Mouse (Mus musculus) limb, embryonic 11.5 days (tissue): ENCODE data around the gene Col4a3. TPM values are rescaled to one million over a fixed set of nuclear protein-coding genes. Genes with fewer than 3 reads are reported as not detected.

ENCODE experiments used
- ATAC-seq: fragments of 200-750 bp; cut with Nextera tagmentation; 2 replicates; pipeline ENCODE4 v1.8.0; 2017; ENCODE audit warnings: low read depth; ENCODE audit not compliant: insufficient number of reproducible peaks, low FRiP score, low TSS enrichment
- DNase-seq: peaks from one replicate; pipeline ENCODE4 v3.0.0-alpha.2; 2015; ENCODE audit warnings: low spot score
- H3K27ac ChIP-seq: fragments of 300-500 bp; sonication (generic); replicated peaks from 2 replicates; pipeline ENCODE4 v1.5.1; 2014; ENCODE audit warnings: low read depth, mild to moderate bottlenecking, low read length
- H3K27me3 ChIP-seq: fragments of 300-500 bp; sonication (generic); 2 replicates; pipeline ENCODE4 v1.6.1; 2014; ENCODE audit warnings: mild to moderate bottlenecking, low read length, mixed read lengths; ENCODE audit not compliant: control insufficient read depth, insufficient read depth
- H3K36me3 ChIP-seq: fragments of 300-500 bp; sonication (generic); 2 replicates; pipeline ENCODE4 v1.6.1; 2014; ENCODE audit warnings: mild to moderate bottlenecking, low read length, moderate library complexity, mixed read lengths; ENCODE audit not compliant: control insufficient read depth, insufficient read depth
- H3K4me1 ChIP-seq: fragments of 300-500 bp; sonication (generic); 2 replicates; pipeline ENCODE4 v1.6.1; 2014; ENCODE audit warnings: low read length, mixed read lengths; ENCODE audit not compliant: control insufficient read depth, insufficient read depth
- H3K4me2 ChIP-seq: fragments of 300-500 bp; sonication (generic); 2 replicates; pipeline ENCODE4 v1.6.1; 2014; ENCODE audit warnings: low read depth, mild to moderate bottlenecking, moderate library complexity; ENCODE audit not compliant: severe bottlenecking
- H3K4me3 ChIP-seq: fragments of 300-500 bp; sonication (generic); 2 replicates; pipeline ENCODE4 v1.5.1; 2014; ENCODE audit warnings: low read depth, low read length
- H3K9ac ChIP-seq: fragments of 300-500 bp; sonication (generic); 2 replicates; pipeline ENCODE4 v1.6.1; 2014; ENCODE audit warnings: mild to moderate bottlenecking, low read length
- H3K9me3 ChIP-seq: fragments of 300-500 bp; sonication (generic); 2 replicates; pipeline ENCODE4 v1.6.1; 2016; ENCODE audit warnings: low read length; ENCODE audit not compliant: control insufficient read depth
- WGBS: fragments of 180-500 bp; shearing (Covaris S2); extraction: QIAGEN DNeasy Blood & Tissue Kit; methylation state at CpG from one replicate; pipeline ENCODE4 v1.1.7; 2014; 5-methylcytosine and 5-hydroxymethylcytosine counted together
- polyA plus RNA-seq: library from polyadenylated mRNA; unstranded; fragments of >200 nt; fragmentation: Nextera tagmentation; extraction: Ambion mirVana; gene quantifications from 2 replicates; pipeline ENCODE4 v1.2.1, GENCODE M21; 2014

Col4a3 gene
- polyA plus RNA-seq, 1 experiment from 2014 or later, result 0.03 TPM

DNA sequence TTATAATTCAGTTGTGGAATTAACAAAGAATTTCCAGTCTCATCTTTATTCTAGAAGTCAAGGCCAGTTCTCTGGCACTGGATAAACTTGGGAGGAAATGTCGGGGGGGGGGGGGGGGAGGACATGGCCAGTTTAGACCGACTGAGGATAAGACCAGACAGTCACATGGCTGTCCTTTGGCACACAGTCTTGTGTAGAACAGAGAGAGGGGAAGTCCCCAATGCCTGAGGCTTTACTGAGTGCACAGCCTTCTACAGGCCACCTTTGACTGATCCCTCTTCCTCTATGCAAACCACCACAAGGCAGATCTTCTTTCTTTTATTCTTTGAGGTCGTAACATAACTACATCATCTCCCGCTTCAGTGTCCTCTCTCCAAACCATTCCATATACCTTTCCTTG lies 49.6 kb downstream of the Col4a3 start:
- 83% methylated on average over 4 of the region's 4 CpGs for WGBS
- ATAC-seq, result no peak

DNA sequence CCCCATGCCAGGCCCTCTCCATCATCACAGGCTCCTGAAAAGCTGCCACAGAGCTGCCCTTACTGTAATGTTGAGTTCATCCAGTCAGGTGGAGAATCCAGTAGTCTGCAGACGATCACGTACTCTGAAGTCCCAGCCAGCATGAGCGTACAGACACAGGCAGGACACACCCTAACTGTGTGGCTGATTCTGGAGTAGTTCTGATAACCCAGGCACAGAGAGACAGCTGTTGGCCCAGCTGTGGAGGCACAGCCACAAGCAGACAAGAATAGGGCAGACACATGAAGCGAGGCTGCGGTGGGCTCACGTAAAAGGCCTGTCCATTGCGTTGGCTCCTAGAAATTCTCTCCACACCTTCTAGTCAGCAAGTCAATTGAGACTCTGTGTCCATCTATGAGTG lies 50.7 kb downstream of the Col4a3 start:
- no peak overlapping the region for H3K27ac ChIP-seq
- no peak for ATAC-seq
- H3K4me1 ChIP-seq, result no peaks in the 10 kb centered on the region
- no peaks in the 10 kb centered on the region for H3K27me3 ChIP-seq
- no peak overlapping the region for H3K9ac ChIP-seq
- no peak overlapping the region for H3K4me2 ChIP-seq
- no peak overlapping the region for H3K4me3 ChIP-seq
- H3K36me3 ChIP-seq, result no peaks in the 10 kb centered on the region
- DNase-seq, result no peak
- 96% methylated on average over 7 of the region's 7 CpGs for WGBS
- no peaks in the 10 kb centered on the region for H3K9me3 ChIP-seq

More for the DNA sequence above, 49.6 kb downstream of the Col4a3 start:
- Histone ChIP-seq H3K36me3 (no peaks in the 10 kb centered on the region), H3K27ac (no peak overlapping the region), H3K4me2 (no peak overlapping the region), H3K9me3 (no peaks in the 10 kb centered on the region), H3K9ac (no peak overlapping the region), H3K4me1 (no peaks in the 10 kb centered on the region), H3K4me3 (no peak overlapping the region), H3K27me3 (no peaks in the 10 kb centered on the region)
- no peak for DNase-seq

DNA sequence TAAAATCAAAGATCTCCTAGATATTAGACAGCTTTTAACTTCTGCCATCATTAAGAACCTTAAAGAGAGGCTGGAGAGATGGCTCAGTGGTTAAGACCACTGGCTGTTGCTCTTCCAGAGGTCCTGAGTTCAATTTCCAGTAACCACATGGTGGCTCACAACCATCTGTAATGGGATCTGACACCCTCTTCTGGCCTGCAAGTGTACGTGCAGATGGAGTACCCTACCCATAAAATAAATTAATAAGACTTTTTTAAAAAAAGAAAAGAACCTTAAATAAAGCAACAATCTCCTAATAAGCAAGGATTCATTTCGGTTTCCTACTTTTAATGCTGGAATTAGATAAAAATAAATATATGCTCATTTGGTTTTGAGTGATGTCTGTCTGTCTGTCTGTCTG lies 51.7 kb downstream of the Col4a3 start:
- DNase-seq (no peak), ATAC-seq (no peak)
- WGBS, result 85% methylated on average over 2 of the region's 2 CpGs
- H3K36me3 ChIP-seq, result no peaks in the 10 kb centered on the region
- H3K4me3 ChIP-seq, result no peak overlapping the region
- no peaks in the 10 kb centered on the region for H3K27me3 ChIP-seq
- no peak overlapping the region for H3K27ac ChIP-seq
- H3K4me1 ChIP-seq, result no peaks in the 10 kb centered on the region
- no peaks in the 10 kb centered on the region for H3K9me3 ChIP-seq
- H3K4me2 ChIP-seq, result no peak overlapping the region
- no peak overlapping the region for H3K9ac ChIP-seq

DNA sequence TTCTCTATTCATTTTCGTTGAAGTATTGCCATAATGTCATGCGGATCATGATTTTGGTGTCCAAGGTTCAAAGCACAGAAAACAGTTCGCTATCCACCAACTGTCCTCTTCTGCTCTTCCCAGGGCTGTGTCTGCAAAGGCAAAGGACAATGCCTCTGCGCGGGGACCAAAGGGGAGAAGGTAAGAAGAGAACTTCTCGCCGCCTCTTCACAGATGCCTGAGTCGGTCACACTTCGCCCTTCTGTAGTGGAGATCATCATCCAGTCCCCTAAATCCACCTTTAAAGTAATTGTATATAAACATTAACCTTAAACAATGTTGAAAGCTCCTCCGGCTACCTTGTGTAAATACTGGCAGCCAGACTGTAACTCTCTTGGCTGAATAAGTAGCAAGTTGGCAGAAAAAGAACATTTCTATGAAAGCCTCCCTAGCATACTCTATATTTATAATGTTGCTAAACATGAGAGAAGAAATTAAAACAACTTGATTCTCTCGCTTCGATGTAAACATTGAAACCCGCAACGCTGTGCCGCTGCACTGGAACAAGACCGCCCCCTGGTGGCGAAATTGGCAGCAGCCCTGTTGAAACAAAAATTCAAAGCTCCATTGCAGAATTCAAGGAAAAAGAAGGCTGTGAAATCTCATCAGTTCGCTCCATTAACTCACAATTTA lies 54.7 kb downstream of the Col4a3 start:
- Histone ChIP-seq H3K4me1 (no peaks in the 10 kb centered on the region), H3K36me3 (no peaks in the 10 kb centered on the region), H3K4me2 (peak overlapping the region; percentile 2; the same call in 1 of the 2 replicates), H3K9ac (no peak overlapping the region), H3K4me3 (no peak overlapping the region), H3K9me3 (no peaks in the 10 kb centered on the region), H3K27me3 (no peaks in the 10 kb centered on the region), H3K27ac (no peak overlapping the region)
- WGBS, result 39% methylated on average over 18 of the region's 18 CpGs
- ATAC-seq, result no peak
- DNase-seq, result peak; percentile 88

DNA sequence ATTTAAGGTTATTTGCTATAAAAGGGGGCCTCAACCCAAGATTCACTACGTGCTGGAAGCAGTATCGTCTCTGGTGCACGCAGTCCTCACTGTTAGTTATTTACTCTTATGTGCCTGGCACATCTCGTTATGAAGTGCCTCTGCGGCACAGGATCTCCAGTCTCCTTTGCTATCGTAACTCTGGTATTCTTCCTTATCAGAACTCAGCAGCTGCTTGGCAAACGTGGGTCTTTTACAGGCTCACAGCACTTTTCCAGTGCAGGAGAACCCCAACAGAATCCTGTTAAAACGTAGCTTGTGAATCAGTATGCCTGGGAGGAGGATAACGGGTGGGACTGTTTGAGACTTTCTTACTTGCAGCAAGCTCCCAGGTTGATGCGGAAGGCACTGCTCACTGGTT lies 61.3 kb downstream of the Col4a3 start:
- Histone ChIP-seq H3K27ac (no peak overlapping the region), H3K4me1 (no peaks in the 10 kb centered on the region), H3K4me3 (no peak overlapping the region), H3K27me3 (no peaks in the 10 kb centered on the region), H3K9me3 (no peaks in the 10 kb centered on the region), H3K4me2 (no peak overlapping the region), H3K36me3 (no peaks in the 10 kb centered on the region), H3K9ac (no peak overlapping the region)
- DNase-seq (no peak), ATAC-seq (no peak)
- WGBS, result 61% methylated on average over 10 of the region's 10 CpGs

DNA sequence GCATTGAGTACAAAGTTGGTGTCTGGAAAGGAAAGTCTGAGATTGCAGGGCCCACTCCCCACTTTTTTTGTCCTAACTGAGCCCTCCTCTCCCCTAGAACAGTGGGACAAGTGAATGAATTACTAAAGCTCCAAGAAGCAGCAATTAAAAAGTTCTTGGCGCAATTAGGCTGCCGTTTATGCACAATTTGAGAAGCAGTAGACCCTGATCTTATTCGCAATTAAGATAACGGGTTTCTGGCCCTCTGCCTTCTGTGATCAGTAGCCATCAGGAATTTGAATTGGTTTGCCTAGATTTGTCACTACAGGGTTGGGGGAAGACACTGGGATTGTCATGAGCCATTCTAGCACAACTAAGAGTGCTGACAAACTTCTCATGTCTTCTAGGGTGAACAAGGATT lies 64.1 kb downstream of the Col4a3 start:
- Histone ChIP-seq H3K4me1 (no peaks in the 10 kb centered on the region), H3K36me3 (no peaks in the 10 kb centered on the region), H3K9me3 (no peaks in the 10 kb centered on the region), H3K27me3 (no peaks in the 10 kb centered on the region), H3K9ac (no peak overlapping the region), H3K4me2 (no peak overlapping the region), H3K27ac (no peak overlapping the region), H3K4me3 (no peak overlapping the region)
- 82% methylated on average over 4 of the region's 4 CpGs for WGBS
- ATAC-seq (no peak), DNase-seq (no peak)

DNA sequence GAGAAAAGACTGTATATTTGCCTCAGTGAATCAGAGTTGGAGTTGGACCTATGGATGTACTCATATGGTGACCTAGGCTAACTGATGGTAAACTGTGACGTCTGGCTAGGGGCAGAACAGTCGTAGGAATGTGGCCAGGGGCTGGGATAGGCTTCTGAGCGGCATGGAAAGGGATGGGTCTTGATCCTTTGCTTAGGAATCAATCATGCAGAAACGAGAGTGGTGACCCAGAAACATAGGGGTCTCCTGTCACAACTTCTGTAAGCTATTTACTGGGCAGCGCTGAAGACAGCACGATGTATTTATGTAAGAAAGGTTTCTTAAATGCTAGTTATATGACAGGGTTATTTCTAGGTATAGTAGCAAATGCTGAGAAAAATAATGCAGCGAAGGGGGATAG lies 67.3 kb downstream of the Col4a3 start:
- no peak overlapping the region for H3K4me3 ChIP-seq
- no peaks in the 10 kb centered on the region for H3K27me3 ChIP-seq
- no peaks in the 10 kb centered on the region for H3K36me3 ChIP-seq
- ATAC-seq, result no peak
- DNase-seq, result no peak
- H3K4me1 ChIP-seq, result no peaks in the 10 kb centered on the region
- WGBS, result 76% methylated on average over 7 of the region's 7 CpGs
- H3K4me2 ChIP-seq, result no peak overlapping the region
- no peak overlapping the region for H3K9ac ChIP-seq
- no peak overlapping the region for H3K27ac ChIP-seq
- H3K9me3 ChIP-seq, result no peaks in the 10 kb centered on the region

DNA sequence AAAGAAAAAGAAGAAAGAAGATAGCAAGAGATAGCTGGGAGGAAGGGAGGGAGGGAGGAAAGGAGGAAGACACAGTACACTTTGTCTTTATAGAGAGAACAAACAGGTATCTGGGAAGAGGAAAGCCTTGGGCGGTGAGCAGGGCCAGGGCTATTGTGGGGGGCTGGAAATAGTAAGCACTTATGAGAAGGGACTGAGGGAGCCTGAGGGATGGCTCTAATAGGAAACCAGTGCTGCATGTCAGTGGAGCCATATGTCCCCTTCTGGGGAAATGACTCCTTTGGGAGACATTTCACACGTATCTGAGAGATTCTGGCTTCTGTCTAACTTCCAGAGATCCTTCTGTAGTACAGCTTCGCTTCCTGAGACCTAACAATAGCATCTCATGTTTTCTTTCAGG lies 69.7 kb downstream of the Col4a3 start:
- Histone ChIP-seq H3K27me3 (no peaks in the 10 kb centered on the region), H3K36me3 (no peaks in the 10 kb centered on the region), H3K4me1 (no peaks in the 10 kb centered on the region), H3K27ac (no peak overlapping the region), H3K4me2 (no peak overlapping the region), H3K9me3 (no peaks in the 10 kb centered on the region), H3K4me3 (no peak overlapping the region), H3K9ac (no peak overlapping the region)
- DNase-seq (no peak), ATAC-seq (no peak)
- 69% methylated on average over 3 of the region's 3 CpGs for WGBS

DNA sequence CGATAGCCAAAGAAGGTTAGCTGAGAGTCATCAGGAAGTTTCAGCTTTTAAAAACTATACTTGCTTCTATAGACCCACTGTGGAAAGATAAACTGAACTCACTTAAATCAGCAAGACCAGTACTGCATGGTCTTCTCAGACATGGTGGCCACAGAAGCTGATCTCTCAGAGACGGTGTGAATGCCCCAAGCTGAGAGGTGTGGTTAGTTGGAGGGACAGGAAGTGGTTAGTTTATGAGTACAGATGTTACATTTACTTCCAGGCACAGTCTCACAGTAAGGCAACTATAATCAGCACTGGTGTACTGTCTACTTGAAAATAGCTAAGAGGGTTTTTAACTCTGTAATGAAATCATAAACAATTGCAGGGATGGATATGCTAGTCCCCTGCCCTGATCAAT lies 75.5 kb downstream of the Col4a3 start:
- ATAC-seq (no peak), DNase-seq (no peak)
- H3K4me2 ChIP-seq, result no peak overlapping the region
- no peaks in the 10 kb centered on the region for H3K4me1 ChIP-seq
- H3K9me3 ChIP-seq, result no peaks in the 10 kb centered on the region
- no peak overlapping the region for H3K4me3 ChIP-seq
- no peaks in the 10 kb centered on the region for H3K27me3 ChIP-seq
- H3K27ac ChIP-seq, result no peak overlapping the region
- 79% methylated on average over 2 of the region's 2 CpGs for WGBS
- no peaks in the 10 kb centered on the region for H3K36me3 ChIP-seq
- no peak overlapping the region for H3K9ac ChIP-seq
